Comparison of ENCODE assay signal across 8 mouse cellular contexts in genomic region chr2:178415150-178415448, GRCm38 (mm10). TPM values are rescaled to one million over a fixed set of nuclear protein-coding genes. Genes with fewer than 3 reads are reported as not detected.
A peak's percentile ranks its signal among the peaks of the same experiment; 100 is the strongest.
DNase-seq lines count a peak whose midpoint lies in the region; ATAC-seq lines count a peak whose summit lies in the region.

No protein-coding gene starts in this region.

- H3K36me3 ChIP-seq in heart, embryonic 10.5 days, result peaks cover 22% of the 10 kb centered on the region
- H3K36me3 ChIP-seq in liver, embryonic 15.5 days (replicated peaks), result peaks cover 6% of the 10 kb centered on the region; the same call in 1 of the 2 replicates

- 0 out of 2 replicates have a peak, but pooled peaks cover 5% of the 10 kb centered on the region for H3K27me3 ChIP-seq in heart, embryonic 10.5 days (ENCODE audit: insufficient read depth, poor library complexity, severe bottlenecking)
- H3K27me3 ChIP-seq in liver, embryonic 15.5 days, result peaks cover 36% of the 10 kb centered on the region

- H3K9me3 ChIP-seq in heart, embryonic 10.5 days, result no peaks in the 10 kb centered on the region
- no peaks in the 10 kb centered on the region for H3K9me3 ChIP-seq in liver, embryonic 15.5 days (replicated peaks)

- DNase-seq in heart, embryonic 10.5 days (ENCODE audit: low spot score), result no peak
- no peak for DNase-seq in heart, adult 11 months
- DNase-seq in testis, postnatal 10 days (ENCODE audit: low spot score), result peak; percentile 37
- no peak for DNase-seq in testis, postnatal 14 days (ENCODE audit: low spot score)
- no peak for DNase-seq in adipocyte (ENCODE audit: low spot score)
- no peak for DNase-seq in MN1 (ENCODE audit: low spot score)
- no peak for DNase-seq in cerebellum, postnatal 4 days (ENCODE audit: low spot score in 2 of 2)

- peak overlapping the region; percentile 93 for H3K27ac ChIP-seq in heart, embryonic 10.5 days
- no peak overlapping the region for H3K27ac ChIP-seq in liver, embryonic 15.5 days (replicated peaks)

- WGBS in heart, embryonic 10.5 days, result 35% methylated on average over 3 of the region's 3 CpGs
- 44% methylated on average over 3 of the region's 3 CpGs for WGBS in liver, embryonic 15.5 days (ENCODE audit: insufficient replicate concordance)

- H3K4me2 ChIP-seq in liver, embryonic 15.5 days, result peak overlapping the region; percentile 70

- peaks cover 64% of the 10 kb centered on the region for H3K4me1 ChIP-seq in heart, embryonic 10.5 days
- H3K4me1 ChIP-seq in liver, embryonic 15.5 days (replicated peaks), result peaks cover 27% of the 10 kb centered on the region

- no peak overlapping the region for H3K9ac ChIP-seq in liver, embryonic 15.5 days

- peak overlapping the region; percentile 74 for H3K4me3 ChIP-seq in heart, embryonic 10.5 days
- H3K4me3 ChIP-seq in liver, embryonic 15.5 days (replicated peaks), result peak overlapping the region; percentile 55; the same call in 1 of the 2 replicates

- ATAC-seq in liver, embryonic 15.5 days (ENCODE audit: insufficient read depth), result no peak

RNA-seq across cellular contexts. Expression of gene Fam217b, which starts 0.8 kb away (rescaled TPM):
- 6.6 TPM in 2 replicates for polyA plus RNA-seq in heart, embryonic 10.5 days (2016; fragmentation: Nextera tagmentation; extraction: Ambion mirVana)
- polyA plus RNA-seq in liver, embryonic 15.5 days (2015; fragmentation: Nextera tagmentation; extraction: Ambion mirVana), result 0.61 and 0.90 TPM in 2 replicates

RNA-seq across cellular contexts. Expression of gene Ppp1r3d, which starts 0.8 kb away (rescaled TPM):
- polyA plus RNA-seq in heart, embryonic 10.5 days (2016; fragmentation: Nextera tagmentation; extraction: Ambion mirVana), result 14.6 and 20.4 TPM in 2 replicates
- 0.62 and 0.84 TPM in 2 replicates for polyA plus RNA-seq in liver, embryonic 15.5 days (2015; fragmentation: Nextera tagmentation; extraction: Ambion mirVana)

RNA-seq across cellular contexts. Expression of gene Sycp2, which starts 7.6 kb away (rescaled TPM):
- polyA plus RNA-seq in heart, embryonic 10.5 days (2016; fragmentation: Nextera tagmentation; extraction: Ambion mirVana), result 0.06 and 0.18 TPM in 2 replicates
- not detected in 2 replicates for polyA plus RNA-seq in liver, embryonic 15.5 days (2015; fragmentation: Nextera tagmentation; extraction: Ambion mirVana)

RNA-seq across cellular contexts. Expression of gene Cdh26, which starts 15.2 kb away (rescaled TPM):
- 0.05 and 0.23 TPM in 2 replicates for polyA plus RNA-seq in heart, embryonic 10.5 days (2016; fragmentation: Nextera tagmentation; extraction: Ambion mirVana)
- polyA plus RNA-seq in liver, embryonic 15.5 days (2015; fragmentation: Nextera tagmentation; extraction: Ambion mirVana), result 0.14 and 0.16 TPM in 2 replicates
